Mouse (Mus musculus): Measurements from ENCODE around the gene BC028528.

DNA sequence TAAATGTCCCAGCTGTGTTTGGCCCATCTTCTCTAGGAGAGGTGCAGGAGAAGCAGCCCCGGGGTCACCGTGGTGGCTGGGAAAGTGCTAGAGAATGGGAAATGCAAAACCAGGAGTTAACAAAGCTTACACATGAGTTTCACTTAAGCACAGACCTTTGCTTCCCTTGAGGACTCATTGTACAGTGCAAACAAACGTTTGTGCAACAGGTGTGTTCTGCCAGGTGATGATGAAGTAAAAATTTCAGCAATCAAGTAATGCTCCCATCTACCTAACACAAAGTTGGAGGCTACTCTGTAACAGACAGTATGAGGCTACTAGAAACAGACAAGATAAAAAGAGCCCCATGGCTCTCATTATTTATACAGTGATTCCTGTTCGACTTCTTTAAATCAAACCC lies 12.7 kb downstream of the BC028528 start:
- TF ChIP-seq POLR2A (IDR thresholded peaks at IDR 0.05; ENCODE audit: insufficient read depth, low read depth, low read length) (no peak), EP300 (IDR thresholded peaks at IDR 0.05; ENCODE audit: insufficient read depth, low read depth, low read length) (no peak)
